Mouse (Mus musculus) embryonic facial prominence, embryonic 14.5 days (tissue): ENCODE data around the gene Col16a1. TPM values are rescaled to one million over a fixed set of nuclear protein-coding genes. Genes with fewer than 3 reads are reported as not detected.

Experiments used
- ATAC-seq: fragments of 200-750 bp; cut with Nextera tagmentation; 2 replicates; pipeline ENCODE4 v1.8.0; 2017; ENCODE audit warnings: low read depth, moderate number of reproducible peaks, moderate TSS enrichment
- DNase-seq: peaks from one replicate; pipeline ENCODE4 v3.0.0-alpha.2; 2015; ENCODE audit warnings: low spot score
- H3K27ac ChIP-seq: fragments of 300-500 bp; sonication (generic); replicated peaks from 2 replicates; pipeline ENCODE4 v1.5.1; 2014; ENCODE audit warnings: low read depth, mild to moderate bottlenecking, low read length, moderate library complexity
- H3K27me3 ChIP-seq: fragments of 300-500 bp; sonication (generic); replicated peaks from 2 replicates; pipeline ENCODE4 v1.6.1; 2014; ENCODE audit warnings: low read length; ENCODE audit not compliant: control insufficient read depth, insufficient read depth
- H3K36me3 ChIP-seq: fragments of 300-500 bp; sonication (generic); 2 replicates; pipeline ENCODE4 v1.6.1; 2014; ENCODE audit warnings: low read length, mixed read lengths; ENCODE audit not compliant: control insufficient read depth, insufficient read depth
- H3K4me1 ChIP-seq: fragments of 300-500 bp; sonication (generic); 2 replicates; pipeline ENCODE4 v1.6.1; 2014; ENCODE audit warnings: antibody characterized with exemption, low read length; ENCODE audit not compliant: control insufficient read depth, insufficient read depth
- H3K4me2 ChIP-seq: fragments of 300-500 bp; sonication (generic); 2 replicates; pipeline ENCODE4 v1.6.1; 2014; ENCODE audit warnings: low read depth, mild to moderate bottlenecking, low read length, moderate library complexity, mixed read lengths
- H3K4me3 ChIP-seq: fragments of 300-500 bp; sonication (generic); 2 replicates; pipeline ENCODE4 v1.5.1; 2014; ENCODE audit warnings: low read depth, mild to moderate bottlenecking, low read length
- H3K9ac ChIP-seq: fragments of 300-500 bp; sonication (generic); 2 replicates; pipeline ENCODE4 v1.6.1; 2014; ENCODE audit warnings: low read depth, mild to moderate bottlenecking, low read length, moderate library complexity, mixed read lengths
- H3K9me3 ChIP-seq: fragments of 300-500 bp; sonication (generic); 2 replicates; pipeline ENCODE4 v1.6.1; 2016; ENCODE audit warnings: low read length; ENCODE audit not compliant: control insufficient read depth
- WGBS: fragments of 180-500 bp; shearing (Covaris S2); extraction: QIAGEN DNeasy Blood & Tissue Kit; methylation state at CpG from one replicate; pipeline ENCODE4 v1.1.7; 2014; 5-methylcytosine and 5-hydroxymethylcytosine counted together
- polyA plus RNA-seq: library from polyadenylated mRNA; unstranded; fragments of >200 nt; fragmentation: Nextera tagmentation; extraction: Ambion mirVana; gene quantifications from 2 replicates; pipeline ENCODE4 v1.2.1, GENCODE M21; 2014

The Col16a1 gene
- polyA plus RNA-seq, 1 experiment from 2014 or later = 188 TPM

GRCm38 (mm10) chr4:130012234-130012633, 35.4 kb upstream of the Col16a1 start:
- DNase-seq (no peak), ATAC-seq (no peak)
- no peak overlapping the region for H3K9ac ChIP-seq
- peaks cover 28% of the 10 kb centered on the region; the same call in 1 of the 2 replicates for H3K36me3 ChIP-seq
- H3K4me1 ChIP-seq = no peaks in the 10 kb centered on the region
- peaks cover 3% of the 10 kb centered on the region; the same call in 1 of the 2 replicates for H3K27me3 ChIP-seq
- no peak overlapping the region for H3K4me2 ChIP-seq
- no peak overlapping the region for H3K27ac ChIP-seq
- H3K9me3 ChIP-seq = no peaks in the 10 kb centered on the region
- no peak overlapping the region for H3K4me3 ChIP-seq
- 79% methylated on average over 6 of the region's 6 CpGs for WGBS

- no peak overlapping the region for H3K9ac ChIP-seq
- H3K9me3 ChIP-seq = no peaks in the 10 kb centered on the region
- H3K4me1 ChIP-seq = no peaks in the 10 kb centered on the region
- H3K27me3 ChIP-seq = no peaks in the 10 kb centered on the region
- no peak overlapping the region for H3K4me3 ChIP-seq
- DNase-seq (no peak), ATAC-seq (no peak)
- H3K36me3 ChIP-seq = peaks cover 28% of the 10 kb centered on the region; the same call in 1 of the 2 replicates
- H3K27ac ChIP-seq = no peak overlapping the region
- no peak overlapping the region for H3K4me2 ChIP-seq
- 66% methylated on average over 10 of the region's 10 CpGs for whole genome bisulfite sequencing
These were observed 34.5 kb upstream of the Col16a1 start for GRCm38 (mm10) chr4:130013111-130013510.

GRCm38 (mm10) chr4:130016010-130016409, 31.6 kb upstream of the Col16a1 start:
- ATAC-seq (no peak), DNase-seq (no peak)
- Histone ChIP-seq H3K9ac (no peak overlapping the region), H3K4me1 (no peaks in the 10 kb centered on the region), H3K27ac (no peak overlapping the region), H3K9me3 (no peaks in the 10 kb centered on the region), H3K27me3 (no peaks in the 10 kb centered on the region), H3K4me2 (no peak overlapping the region), H3K4me3 (no peak overlapping the region), H3K36me3 (peaks cover 16% of the 10 kb centered on the region; the same call in 1 of the 2 replicates)
- 72% methylated on average over 2 of the region's 4 CpGs for WGBS

- Histone ChIP-seq H3K4me1 (no peaks in the 10 kb centered on the region), H3K4me3 (no peak overlapping the region), H3K27ac (no peak overlapping the region), H3K9me3 (no peaks in the 10 kb centered on the region), H3K27me3 (no peaks in the 10 kb centered on the region), H3K4me2 (no peak overlapping the region), H3K36me3 (peaks cover 6% of the 10 kb centered on the region; the same call in 1 of the 2 replicates), H3K9ac (no peak overlapping the region)
- WGBS = 66% methylated on average over 18 of the region's 18 CpGs
- ATAC-seq (no peak), DNase-seq (no peak)
These were observed 30.5 kb upstream of the Col16a1 start for GRCm38 (mm10) chr4:130017036-130017674.

GRCm38 (mm10) chr4:130022952-130023351, 24.7 kb upstream of the Col16a1 start:
- ATAC-seq = no peak
- 85% methylated on average over 8 of the region's 8 CpGs for WGBS

GRCm38 (mm10) chr4:130023511-130024231, 24.0 kb upstream of the Col16a1 start:
- Histone ChIP-seq H3K36me3 (peaks cover 3% of the 10 kb centered on the region; the same call in 1 of the 2 replicates), H3K9ac (no peak overlapping the region), H3K27me3 (no peaks in the 10 kb centered on the region), H3K4me3 (no peak overlapping the region), H3K27ac (no peak overlapping the region), H3K4me1 (no peaks in the 10 kb centered on the region), H3K4me2 (no peak overlapping the region), H3K9me3 (no peaks in the 10 kb centered on the region)
- 55% methylated on average over 10 of the region's 10 CpGs for WGBS
- ATAC-seq = no peak
- no peak for DNase-seq

More at GRCm38 (mm10) chr4:130022952-130023351, 24.7 kb upstream of the Col16a1 start:
- Histone ChIP-seq H3K9me3 (no peaks in the 10 kb centered on the region), H3K4me3 (no peak overlapping the region), H3K27ac (no peak overlapping the region), H3K9ac (no peak overlapping the region), H3K4me1 (no peaks in the 10 kb centered on the region), H3K4me2 (no peak overlapping the region), H3K27me3 (no peaks in the 10 kb centered on the region), H3K36me3 (peaks cover 6% of the 10 kb centered on the region; the same call in 1 of the 2 replicates)
- no peak for DNase-seq

GRCm38 (mm10) chr4:130025544-130025943, 22.1 kb upstream of the Col16a1 start:
- Histone ChIP-seq H3K9ac (no peak overlapping the region), H3K27ac (no peak overlapping the region), H3K9me3 (no peaks in the 10 kb centered on the region), H3K4me1 (no peaks in the 10 kb centered on the region), H3K4me3 (no peak overlapping the region), H3K36me3 (no peaks in the 10 kb centered on the region), H3K4me2 (no peak overlapping the region), H3K27me3 (no peaks in the 10 kb centered on the region)
- WGBS = 39% methylated on average over 8 of the region's 8 CpGs
- ATAC-seq = no peak
- DNase-seq = no peak

- peaks cover 3% of the 10 kb centered on the region; the same call in 1 of the 2 replicates for H3K27me3 ChIP-seq
- no peaks in the 10 kb centered on the region for H3K36me3 ChIP-seq
- WGBS = 66% methylated on average over 2 of the region's 2 CpGs
- no peak overlapping the region for H3K4me2 ChIP-seq
- H3K4me1 ChIP-seq = peaks cover under 1% of the 10 kb centered on the region
- no peak overlapping the region for H3K27ac ChIP-seq
- no peak for DNase-seq
- H3K9ac ChIP-seq = no peak overlapping the region
- no peaks in the 10 kb centered on the region for H3K9me3 ChIP-seq
- no peak overlapping the region for H3K4me3 ChIP-seq
- ATAC-seq = no peak
These were observed 16.5 kb upstream of the Col16a1 start for GRCm38 (mm10) chr4:130031146-130031545.
